Mouse (Mus musculus): ENCODE measurements at regions not wholly inside any gene's neighbourhood (a gene's known extent, or its start where the extent isn't known, plus 50 kb on each side); places are given as distances from the start of the nearest gene placed in this dataset.
"Not testable (repeated sequence)": the region's sequence is repeated elsewhere in the genome, so short reads cannot be mapped to it uniquely, and the experiment has no call there.

- DNase-seq (ENCODE audit: inconsistent ontology term), result peak; percentile 89
These were observed 150.0 kb downstream of the Kcnrg start for GRCm38 (mm10) chr14:61757086-61757822.

GRCm38 (mm10) chr14:61757823-61758175 is 150.5 kb downstream of the Kcnrg start:
- no peak for DNase-seq (ENCODE audit: inconsistent ontology term)

- no peak for DNase-seq (ENCODE audit: inconsistent ontology term)
These were observed 151.3 kb downstream of the Kcnrg start for GRCm38 (mm10) chr14:61758586-61758985.

- DNase-seq (ENCODE audit: inconsistent ontology term), result not testable (repeated sequence)
These were observed 152.9 kb downstream of the Kcnrg start for GRCm38 (mm10) chr14:61760176-61760575.

- no peak for DNase-seq (ENCODE audit: inconsistent ontology term)
These were observed 154.8 kb downstream of the Kcnrg start for GRCm38 (mm10) chr14:61762076-61762475.

GRCm38 (mm10) chr14:61769881-61770280 is 162.6 kb downstream of the Kcnrg start:
- no peak for DNase-seq (ENCODE audit: inconsistent ontology term)

- no peak for DNase-seq (ENCODE audit: inconsistent ontology term)
These were observed 166.9 kb downstream of the Kcnrg start for GRCm38 (mm10) chr14:61774171-61774570.

GRCm38 (mm10) chr14:61778618-61779017 is 171.4 kb downstream of the Kcnrg start:
- no peak for DNase-seq (ENCODE audit: inconsistent ontology term)

- no peak for DNase-seq (ENCODE audit: inconsistent ontology term)
These were observed 175.9 kb downstream of the Kcnrg start for GRCm38 (mm10) chr14:61783206-61783605.

GRCm38 (mm10) chr14:61784609-61785008 is 177.4 kb downstream of the Kcnrg start:
- no peak for DNase-seq (ENCODE audit: inconsistent ontology term)

- DNase-seq (ENCODE audit: inconsistent ontology term), result no peak
These were observed 178.8 kb downstream of the Kcnrg start for GRCm38 (mm10) chr14:61786031-61786430.

GRCm38 (mm10) chr14:61787746-61788145 is 180.5 kb downstream of the Kcnrg start:
- no peak for DNase-seq (ENCODE audit: inconsistent ontology term)

GRCm38 (mm10) chr14:61788998-61789790 is 181.9 kb downstream of the Kcnrg start:
- peak; percentile 42 for DNase-seq (ENCODE audit: inconsistent ontology term)

GRCm38 (mm10) chr14:61795976-61796645 is 188.9 kb downstream of the Kcnrg start:
- DNase-seq (ENCODE audit: inconsistent ontology term), result no peak

- DNase-seq (ENCODE audit: inconsistent ontology term), result no peak
These were observed 189.4 kb downstream of the Kcnrg start for GRCm38 (mm10) chr14:61796671-61797070.

GRCm38 (mm10) chr14:61803421-61803925 is 196.2 kb downstream of the Kcnrg start:
- DNase-seq (ENCODE audit: inconsistent ontology term), result no peak

GRCm38 (mm10) chr14:61805433-61805832 is 198.2 kb downstream of the Kcnrg start:
- DNase-seq (ENCODE audit: inconsistent ontology term), result no peak

- no peak for DNase-seq (ENCODE audit: inconsistent ontology term)
These were observed 200.9 kb downstream of the Kcnrg start for GRCm38 (mm10) chr14:61808193-61808592.

GRCm38 (mm10) chr14:61809716-61810437 is 202.6 kb downstream of the Kcnrg start:
- no peak for DNase-seq (ENCODE audit: inconsistent ontology term)

- no peak for DNase-seq (ENCODE audit: inconsistent ontology term)
These were observed 203.6 kb downstream of the Kcnrg start for GRCm38 (mm10) chr14:61810836-61811235.

GRCm38 (mm10) chr14:61817711-61818110 is 210.5 kb downstream of the Kcnrg start:
- peak; percentile 2 for DNase-seq (ENCODE audit: inconsistent ontology term)

GRCm38 (mm10) chr14:61818365-61818764 is 211.1 kb downstream of the Kcnrg start:
- DNase-seq (ENCODE audit: inconsistent ontology term), result no peak

All from Muller cell, postnatal 12 days (primary cell).